In the genomic region with DNA sequence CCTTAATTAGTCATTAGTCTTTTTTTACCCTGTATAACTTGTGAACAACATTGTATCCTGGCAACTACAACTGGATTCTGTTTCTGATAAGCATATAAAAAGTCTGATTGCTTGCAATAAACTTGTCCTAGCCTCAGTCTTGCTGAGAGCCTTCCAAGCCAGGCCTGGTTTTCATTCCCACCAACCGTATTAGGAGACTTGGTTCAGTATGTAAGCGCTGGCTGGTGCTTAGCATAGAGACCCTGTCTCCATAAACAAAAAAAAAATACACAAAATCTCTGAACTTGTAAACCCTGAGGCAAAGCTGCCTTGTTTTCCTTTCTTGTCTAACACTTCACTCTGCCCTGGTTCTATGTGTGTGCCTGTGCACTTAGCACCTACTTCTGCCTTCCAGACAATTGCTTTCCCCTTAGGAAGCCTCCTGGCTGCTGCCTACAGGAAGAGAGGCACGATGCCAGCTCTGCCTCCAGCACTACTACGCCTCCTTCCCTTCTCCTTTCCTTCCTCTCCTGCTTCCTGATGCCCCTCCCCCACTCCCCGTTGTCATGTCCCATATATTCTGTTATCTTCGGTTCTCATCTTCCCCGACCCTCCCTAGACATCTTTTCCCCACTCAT, we compare ENCODE assay signal across 9 mouse cellular contexts. TPM values are rescaled to one million over a fixed set of nuclear protein-coding genes. Genes with fewer than 3 reads are reported as not detected.
A peak's percentile ranks its signal among the peaks of the same experiment; 100 is the strongest.
DNase-seq lines count a peak whose midpoint lies in the region; ATAC-seq lines count a peak whose summit lies in the region.
"Had no signal": no experiment of that assay in that cellular context is flagged by ENCODE, and none has a peak within 500 bp of the region (broad histone marks: within the 10 kb centered on the region; RNA-seq: fewer than 3 reads in every experiment).

No protein-coding gene starts in this region.

- H3K36me3 ChIP-seq in megakaryocyte, embryonic 14.5 days (replicated peaks; ENCODE audit: low read length) = no peaks in the 10 kb centered on the region
- no peaks in the 10 kb centered on the region for H3K36me3 ChIP-seq in stomach, embryonic 14.5 days (ENCODE audit: control insufficient read depth, insufficient read depth, low read length)
- H3K36me3 ChIP-seq in midbrain, embryonic 16.5 days (ENCODE audit: control insufficient read depth, insufficient read depth, low read length) = no peaks in the 10 kb centered on the region
- H3K36me3 ChIP-seq: heart, embryonic 15.5 days had no signal

- peak overlapping the region; percentile 50 for H3K4me3 ChIP-seq in megakaryocyte, embryonic 14.5 days (replicated peaks)
- no peak overlapping the region for H3K4me3 ChIP-seq in stomach, embryonic 14.5 days (ENCODE audit: low read depth, low read length)
- H3K4me3 ChIP-seq in midbrain, embryonic 16.5 days (ENCODE audit: low read depth, low read length) = no peak overlapping the region
- H3K4me3 ChIP-seq: heart, embryonic 15.5 days had no signal

- no peaks in the 10 kb centered on the region for H3K27me3 ChIP-seq in megakaryocyte, embryonic 14.5 days (replicated peaks)
- H3K27me3 ChIP-seq in stomach, embryonic 14.5 days (ENCODE audit: control insufficient read depth, insufficient read depth, low read length) = no peaks in the 10 kb centered on the region
- H3K27me3 ChIP-seq in midbrain, embryonic 16.5 days (ENCODE audit: control insufficient read depth, insufficient read depth, low read depth, low read length) = no peaks in the 10 kb centered on the region
- H3K27me3 ChIP-seq: heart, embryonic 15.5 days had no signal

- no peak overlapping the region for H3K9ac ChIP-seq in stomach, embryonic 14.5 days (replicated peaks; ENCODE audit: low read depth, low read length)
- H3K9ac ChIP-seq in midbrain, embryonic 16.5 days (ENCODE audit: low read depth, low read length) = no peak overlapping the region
- H3K9ac ChIP-seq: heart, embryonic 15.5 days had no signal

- DNase-seq in frontal cortex, postnatal 25 days (ENCODE audit: low spot score in 2 of 2) = no peak
- peak; percentile 24 to 51 for DNase-seq in left cerebral cortex, postnatal 25 days (ENCODE audit: low spot score in 2 of 2)
- no peak for DNase-seq in layer of hippocampus, adult 11-12 months (ENCODE audit: low spot score)

- peak; percentile 93 for ATAC-seq in frontal cortex, adult (ENCODE audit: low TSS enrichment)
- no peak for ATAC-seq in megakaryocyte, adult 5-6 weeks (ENCODE audit: poor library complexity, severe bottlenecking)
- ATAC-seq in stomach, embryonic 14.5 days (ENCODE audit: insufficient number of reproducible peaks, insufficient read depth, low FRiP score, low read depth) = no peak
- ATAC-seq in midbrain, embryonic 16.5 days = no peak

- H3K4me1 ChIP-seq in megakaryocyte, embryonic 14.5 days = peaks cover 21% of the 10 kb centered on the region
- H3K4me1 ChIP-seq in stomach, embryonic 14.5 days (ENCODE audit: control insufficient read depth, insufficient read depth, low read length) = peaks cover 5% of the 10 kb centered on the region; the same call in 1 of the 2 replicates
- 0 out of 2 replicates have a peak, but pooled peaks cover 2% of the 10 kb centered on the region for H3K4me1 ChIP-seq in midbrain, embryonic 16.5 days (ENCODE audit: control insufficient read depth, insufficient read depth, low read length)

- peak overlapping the region; percentile 45; the same call in 1 of the 2 replicates for H3K27ac ChIP-seq in stomach, embryonic 14.5 days (ENCODE audit: low read length)
- H3K27ac ChIP-seq in midbrain, embryonic 16.5 days (ENCODE audit: low read length) = no peak overlapping the region

- H3K4me2 ChIP-seq in stomach, embryonic 14.5 days (replicated peaks; ENCODE audit: low read depth, low read length) = no peak overlapping the region
- H3K4me2 ChIP-seq in midbrain, embryonic 16.5 days (ENCODE audit: low read length) = no peak overlapping the region
- H3K4me2 ChIP-seq: heart, embryonic 15.5 days had no signal

- intact Hi-C loops in left cerebral cortex, postnatal 25 days (cut with DNase I) = no loop called here

- H3K9me3 ChIP-seq in megakaryocyte, embryonic 14.5 days = 0 out of 2 replicates have a peak, but pooled peaks cover 6% of the 10 kb centered on the region
- H3K9me3 ChIP-seq in stomach, embryonic 14.5 days (ENCODE audit: control insufficient read depth, low read depth, low read length) = no peaks in the 10 kb centered on the region
- no peaks in the 10 kb centered on the region for H3K9me3 ChIP-seq in midbrain, embryonic 16.5 days (replicated peaks; ENCODE audit: control insufficient read depth, low read length, poor library complexity, severe bottlenecking)
- H3K9me3 ChIP-seq: heart, embryonic 15.5 days had no signal

- 41% methylated on average over 7 of the region's 7 CpGs for WGBS in stomach, embryonic 14.5 days
- WGBS in midbrain, embryonic 16.5 days = 66% methylated on average over 7 of the region's 7 CpGs

RNA-seq across cellular contexts. Expression of gene Svopl, which starts 14.8 kb away (rescaled TPM):
- not detected in 2 replicates for polyA plus RNA-seq in megakaryocyte, embryonic 14.5 days (2012; ENCODE audit: insufficient read depth, low replicate concordance)
- total RNA-seq in megakaryocyte, adult 5-6 weeks (2015) = not detected in 2 replicates
- not detected in 2 replicates for total RNA-seq in megakaryocyte, adult 5-6 weeks (2017)
- under 1 TPM; 0.16 to 0.18 TPM for total RNA-seq in left cerebral cortex, postnatal 25 days (2021)
- 0.73 and 0.85 TPM in 2 replicates for polyA plus RNA-seq in stomach, embryonic 14.5 days (2014; fragmentation: Nextera tagmentation; extraction: Ambion mirVana)
- 0.85 and 0.88 TPM in 2 replicates for polyA plus RNA-seq in midbrain, embryonic 16.5 days (2015; fragmentation: Nextera tagmentation; extraction: Ambion mirVana)

Comparison
In these comparisons a context has a peak if more than half of its experiments do, and no peak if none do; other contexts are left out.
1. DNase-seq: peak in left cerebral cortex, postnatal 25 days (2 of 2); none in frontal cortex, postnatal 25 days (0 of 2) and layer of hippocampus, adult 11-12 months (single experiment).